Mouse (Mus musculus) left cerebral cortex, postnatal 25 days (tissue): Measurements from ENCODE around the gene Slc26a1. TPM values are rescaled to one million over a fixed set of nuclear protein-coding genes. Genes with fewer than 3 reads are reported as not detected.
A peak's percentile ranks its signal among the peaks of the same experiment; 100 is the strongest.

Source experiments
- DNase-seq, 2 experiments: peaks; one replicate each; pipeline ENCODE4 v3.0.0; 2022; ENCODE audit warnings: low spot score in 2 of 2, mixed read lengths in 1 of 2
- intact Hi-C: fragments of 180-260 bp; cut with DNase I; formaldehyde crosslinking; loops from one replicate; pipeline ENCODE4 v1.15.1; 2025
- total RNA-seq, 2 experiments: library from RNA; stranded (reverse); gene quantifications; 2 replicates each; pipeline ENCODE4 v1.2.3; 2021

Gene Slc26a1
- total RNA-seq, 2 experiments from 2014 or later, result 1.3 to 1.5 TPM

GRCm38 (mm10) chr5:108693872-108694288, 18.5 kb upstream of the Slc26a1 start:
- peak; percentile 67 to 70 for DNase-seq
- intact Hi-C loops, result loop anchor here (1.0 to 10.0 kb wide), 2 partner anchors 33 to 1401 kb away; partner anchors contain the start of genes Gm35315 and Plcxd1

GRCm38 (mm10) chr5:108692271-108692670, 16.9 kb upstream of the Slc26a1 start, which contains the start of gene Fgfrl1:
Gene Fgfrl1, plus strand, starts transcription at chr5:108692382.
- no peak for DNase-seq
- intact Hi-C loops, result loop anchor here (10.0 kb wide), 1 partner anchor 1403 kb away; the partner anchor contains the start of genes Gm35315 and Plcxd1

- intact Hi-C loops, result loop anchor here (10.0 kb wide), 1 partner anchor 1404 kb away; the partner anchor contains the start of genes Gm35315 and Plcxd1
- DNase-seq, result no peak
Measured at GRCm38 (mm10) chr5:108691152-108691551, 15.8 kb upstream of the Slc26a1 start.

GRCm38 (mm10) chr5:108689091-108689490, 13.7 kb upstream of the Slc26a1 start:
- peak in 1 of 2 experiments; percentile 34 for DNase-seq
- intact Hi-C loops, result no loop called here

GRCm38 (mm10) chr5:108680871-108681270, 5.5 kb upstream of the Slc26a1 start:
- DNase-seq, result no peak
- intact Hi-C loops, result no loop called here

- DNase-seq, result no peak
- intact Hi-C loops, result loop anchor here (10.0 kb wide), 1 partner anchor 875 kb away; the partner anchor contains the start of gene Crlf2
Measured at GRCm38 (mm10) chr5:108679909-108680308, 4.5 kb upstream of the Slc26a1 start.

- no peak for DNase-seq
- intact Hi-C loops, result loop anchor here (10.0 kb wide), 1 partner anchor 876 kb away; the partner anchor contains the start of gene Crlf2
Measured at GRCm38 (mm10) chr5:108678296-108678854, 3.0 kb upstream of the Slc26a1 start.

- peak; percentile 82 to 92 for DNase-seq
Measured at GRCm38 (mm10) chr5:108677605-108678295, 2.4 kb upstream of the Slc26a1 start.

GRCm38 (mm10) chr5:108676772-108677498, 1.6 kb upstream of the Slc26a1 start:
- DNase-seq, result no peak
- intact Hi-C loops, result loop anchor here (10.0 kb wide), 1 partner anchor 878 kb away; the partner anchor contains the start of gene Crlf2

More at GRCm38 (mm10) chr5:108677605-108678295, 2.4 kb upstream of the Slc26a1 start:
- intact Hi-C loops, result loop anchor here (10.0 kb wide), 1 partner anchor 877 kb away; the partner anchor contains the start of gene Crlf2

- intact Hi-C loops, result loop anchor here (10.0 kb wide), 1 partner anchor 880 kb away; the partner anchor contains the start of gene Crlf2
- no peak for DNase-seq
Measured at GRCm38 (mm10) chr5:108674624-108675023, 745 bp downstream of the Slc26a1 start.

GRCm38 (mm10) chr5:108671757-108672156, 3.6 kb downstream of the Slc26a1 start:
- intact Hi-C loops, result loop anchor here (2.0 to 10.0 kb wide), 2 partner anchors 55 to 883 kb away; partner anchors contain the start of gene Crlf2
- DNase-seq, result no peak

- no peak for DNase-seq
- intact Hi-C loops, result loop anchor here (2.0 to 10.0 kb wide), 2 partner anchors 56 to 884 kb away; partner anchors contain the start of gene Crlf2
Measured at GRCm38 (mm10) chr5:108670785-108671184, 4.6 kb downstream of the Slc26a1 start.

- intact Hi-C loops, result loop anchor here (2.0 to 10.0 kb wide), 2 partner anchors 57 to 885 kb away; partner anchors contain the start of gene Crlf2
- no peak for DNase-seq
Measured at GRCm38 (mm10) chr5:108669986-108670385, 5.4 kb downstream of the Slc26a1 start.

- peak; percentile 89 to 93 for DNase-seq
- intact Hi-C loops, result no loop called here
Measured at GRCm38 (mm10) chr5:108668977-108669936, 6.1 kb downstream of the Slc26a1 start, which contains the start of gene Dgkq. Gene Dgkq, minus strand, starts transcription at chr5:108669672.

GRCm38 (mm10) chr5:108668387-108668932, 6.9 kb downstream of the Slc26a1 start:
- intact Hi-C loops, result no loop called here
- DNase-seq, result no peak

GRCm38 (mm10) chr5:108667370-108667769, 8.0 kb downstream of the Slc26a1 start:
- intact Hi-C loops, result no loop called here
- DNase-seq, result no peak

- intact Hi-C loops, result no loop called here
- no peak for DNase-seq
Measured at GRCm38 (mm10) chr5:108665066-108665465, 10.3 kb downstream of the Slc26a1 start.

GRCm38 (mm10) chr5:108662772-108663171, 12.6 kb downstream of the Slc26a1 start:
- no peak for DNase-seq
- intact Hi-C loops, result no loop called here
